ENCODE assay signal across 10 mouse cellular contexts in genomic region chr16:43505314-43505950, GRCm38 (mm10).
DNase-seq lines count a peak whose midpoint lies in the region; ATAC-seq and TF ChIP-seq lines count a peak whose summit lies in the region.
"Had no signal": no experiment of that assay in that cellular context is flagged by ENCODE, and none has a peak within 500 bp of the region (broad histone marks: within the 10 kb centered on the region; RNA-seq: fewer than 3 reads in every experiment).

No protein-coding gene starts in this region.

- no peaks in the 10 kb centered on the region for H3K9me3 ChIP-seq in limb, embryonic 13.5 days
- no peaks in the 10 kb centered on the region for H3K9me3 ChIP-seq in limb, embryonic 10.5 days (replicated peaks)
- H3K9me3 ChIP-seq in heart, postnatal 0 days (replicated peaks; ENCODE audit: control insufficient read depth, low read length), result no peaks in the 10 kb centered on the region
- no peaks in the 10 kb centered on the region for H3K9me3 ChIP-seq in neural tube, embryonic 14.5 days (ENCODE audit: control insufficient read depth, low read length)
- no peaks in the 10 kb centered on the region for H3K9me3 ChIP-seq in intestine, postnatal 0 days (ENCODE audit: control insufficient read depth)

- H3K9ac ChIP-seq in limb, embryonic 13.5 days, result no peak overlapping the region
- H3K9ac ChIP-seq in heart, postnatal 0 days (replicated peaks; ENCODE audit: low read depth, low read length), result peak overlapping the region; percentile 50
- peak overlapping the region; percentile 81 for H3K9ac ChIP-seq in neural tube, embryonic 14.5 days (replicated peaks; ENCODE audit: low read depth, low read length)
- H3K9ac ChIP-seq in intestine, postnatal 0 days (ENCODE audit: low read depth, low read length), result no peak overlapping the region

- H3K4me2 ChIP-seq in limb, embryonic 13.5 days (replicated peaks), result peak overlapping the region; percentile 45; the same call in 1 of the 2 replicates
- H3K4me2 ChIP-seq in heart, postnatal 0 days (ENCODE audit: low read depth, low read length), result peak overlapping the region; percentile 58
- H3K4me2 ChIP-seq in neural tube, embryonic 14.5 days (ENCODE audit: low read depth, low read length), result peak overlapping the region; percentile 72
- H3K4me2 ChIP-seq in intestine, postnatal 0 days (replicated peaks; ENCODE audit: low read depth), result no peak overlapping the region

- H3K27me3 ChIP-seq in limb, embryonic 13.5 days, result peaks cover 11% of the 10 kb centered on the region
- peaks cover 39% of the 10 kb centered on the region for H3K27me3 ChIP-seq in limb, embryonic 10.5 days (ENCODE audit: low read depth, poor library complexity, severe bottlenecking)
- no peaks in the 10 kb centered on the region for H3K27me3 ChIP-seq in heart, postnatal 0 days (ENCODE audit: control insufficient read depth, insufficient read depth, low read length)
- H3K27me3 ChIP-seq in neural tube, embryonic 14.5 days (ENCODE audit: control insufficient read depth, insufficient read depth, low read length), result no peaks in the 10 kb centered on the region
- H3K27me3 ChIP-seq in intestine, postnatal 0 days (replicated peaks; ENCODE audit: control insufficient read depth, insufficient read depth, low read length), result no peaks in the 10 kb centered on the region

- no peaks in the 10 kb centered on the region for H3K36me3 ChIP-seq in limb, embryonic 13.5 days
- H3K36me3 ChIP-seq in limb, embryonic 10.5 days, result no peaks in the 10 kb centered on the region
- H3K36me3 ChIP-seq in heart, postnatal 0 days (replicated peaks; ENCODE audit: control insufficient read depth, insufficient read depth, low read length), result no peaks in the 10 kb centered on the region
- no peaks in the 10 kb centered on the region for H3K36me3 ChIP-seq in neural tube, embryonic 14.5 days (ENCODE audit: control insufficient read depth, insufficient read depth, low read length)
- H3K36me3 ChIP-seq in intestine, postnatal 0 days (ENCODE audit: control insufficient read depth, insufficient read depth), result no peaks in the 10 kb centered on the region

- ATAC-seq in limb, embryonic 13.5 days (ENCODE audit: low FRiP score, low read depth), result no peak
- 0 out of 2 replicates have a peak, but pooled peaks have one; percentile 22 for ATAC-seq in heart, postnatal 0 days (ENCODE audit: insufficient read depth, low read depth)
- ATAC-seq in neural tube, embryonic 14.5 days (ENCODE audit: low read depth), result no peak
- no peak for ATAC-seq in intestine, postnatal 0 days

- TF ChIP-seq EP300 in heart, postnatal 0 days (IDR thresholded peaks at IDR 0.05; ENCODE audit: low read depth), result no peak

- no peak for TF ChIP-seq CTCF in heart, postnatal 0 days (IDR thresholded peaks at IDR 0.05; ENCODE audit: low read depth)
- TF ChIP-seq CTCF in intestine, postnatal 0 days (IDR thresholded peaks at IDR 0.05; ENCODE audit: low read depth), result no peak

- DNase-seq in cerebellum, adult 8-10 months, result peak; percentile 37
- no peak for DNase-seq in cerebellum, postnatal 4 days (ENCODE audit: low spot score in 2 of 2)
- DNase-seq in limb, embryonic 10.5 days (ENCODE audit: low spot score), result no peak
- peak; percentile 32 for DNase-seq in heart, postnatal 0 days (ENCODE audit: low spot score)
- DNase-seq in gastrocnemius, adult 18-20 months (ENCODE audit: low spot score), result no peak
- DNase-seq: B cell, adult 2 months; right cerebral cortex, postnatal 25 days had no signal

- peaks cover 33% of the 10 kb centered on the region for H3K4me1 ChIP-seq in limb, embryonic 13.5 days
- H3K4me1 ChIP-seq in limb, embryonic 10.5 days, result peaks cover 27% of the 10 kb centered on the region
- peaks cover 20% of the 10 kb centered on the region for H3K4me1 ChIP-seq in heart, postnatal 0 days (ENCODE audit: control insufficient read depth, insufficient read depth)
- H3K4me1 ChIP-seq in neural tube, embryonic 14.5 days (ENCODE audit: control insufficient read depth, insufficient read depth, low read length), result peaks cover 17% of the 10 kb centered on the region
- H3K4me1 ChIP-seq in intestine, postnatal 0 days (replicated peaks; ENCODE audit: control insufficient read depth, insufficient read depth, low read length), result no peaks in the 10 kb centered on the region

- 47% methylated on average over 9 of the region's 9 CpGs for whole genome bisulfite sequencing in limb, embryonic 13.5 days
- 53% methylated on average over 9 of the region's 9 CpGs for WGBS in limb, embryonic 10.5 days
- WGBS in heart, postnatal 0 days, result 33% methylated on average over 9 of the region's 9 CpGs
- 23% methylated on average over 9 of the region's 9 CpGs for WGBS in neural tube, embryonic 14.5 days
- 72% methylated on average over 9 of the region's 9 CpGs for WGBS in intestine, postnatal 0 days

- H3K27ac ChIP-seq in limb, embryonic 13.5 days, result no peak overlapping the region
- H3K27ac ChIP-seq in limb, embryonic 10.5 days, result no peak overlapping the region
- peak overlapping the region; percentile 85 for H3K27ac ChIP-seq in heart, postnatal 0 days (ENCODE audit: low read depth)
- H3K27ac ChIP-seq in neural tube, embryonic 14.5 days (ENCODE audit: low read depth, low read length), result peak overlapping the region; percentile 58; the same call in 1 of the 2 replicates
- H3K27ac ChIP-seq in intestine, postnatal 0 days (ENCODE audit: low read depth, low read length), result no peak overlapping the region

- H3K4me3 ChIP-seq in limb, embryonic 13.5 days, result no peak overlapping the region
- H3K4me3 ChIP-seq in limb, embryonic 10.5 days, result no peak overlapping the region
- peak overlapping the region; percentile 31 for H3K4me3 ChIP-seq in heart, postnatal 0 days (ENCODE audit: low read depth, low read length)
- peak overlapping the region; percentile 46 for H3K4me3 ChIP-seq in neural tube, embryonic 14.5 days (ENCODE audit: low read depth, low read length)
- no peak overlapping the region for H3K4me3 ChIP-seq in intestine, postnatal 0 days (ENCODE audit: low read depth, low read length)

Comparison
In these comparisons a context has a peak if more than half of its experiments do, and no peak if none do; other contexts are left out.
1. DNase-seq: peak in cerebellum, adult 8-10 months (single experiment) and heart, postnatal 0 days (single experiment); none in cerebellum, postnatal 4 days (0 of 2), limb, embryonic 10.5 days (single experiment) and gastrocnemius, adult 18-20 months (single experiment).
2. H3K27ac ChIP-seq: peak in heart, postnatal 0 days (single experiment) and neural tube, embryonic 14.5 days (single experiment); none in limb, embryonic 13.5 days (single experiment), limb, embryonic 10.5 days (single experiment) and intestine, postnatal 0 days (single experiment).
3. H3K4me3 ChIP-seq: peak in heart, postnatal 0 days (single experiment) and neural tube, embryonic 14.5 days (single experiment); none in limb, embryonic 13.5 days (single experiment), limb, embryonic 10.5 days (single experiment) and intestine, postnatal 0 days (single experiment).
4. H3K9ac ChIP-seq: peak in heart, postnatal 0 days (single experiment) and neural tube, embryonic 14.5 days (single experiment); none in limb, embryonic 13.5 days (single experiment) and intestine, postnatal 0 days (single experiment).